Mouse (Mus musculus) E14TG2a.4 (cell line): ENCODE measurements around the gene Dennd2a.

Source experiments
- H3K27me3 ChIP-seq: 2 replicates; pipeline ENCODE4 v1.6.1; 2014; ENCODE audit warnings: low read length, control low read depth; ENCODE audit not compliant: insufficient read depth
- H3K36me3 ChIP-seq: 2 replicates; pipeline ENCODE4 v1.6.1; 2014; ENCODE audit warnings: low read length, control low read depth; ENCODE audit not compliant: insufficient read depth
- H3K4me1 ChIP-seq: replicated peaks from 2 replicates; pipeline ENCODE4 v1.6.1; 2014; ENCODE audit warnings: low read depth, low read length, control low read depth
- H3K4me3 ChIP-seq: replicated peaks from 2 replicates; pipeline ENCODE4 v1.5.1; 2014; ENCODE audit warnings: mild to moderate bottlenecking, low read length
- H3K9me3 ChIP-seq: 2 replicates; pipeline ENCODE4 v1.6.1; 2014; ENCODE audit warnings: low read length, control low read depth
- CTCF ChIP-seq: conservative IDR thresholded peaks from 2 replicates; pipeline ENCODE4 v1.5.1; 2014; ENCODE audit warnings: low read length
- NANOG ChIP-seq: IDR thresholded peaks from 2 replicates; pipeline ENCODE4 v1.6.1; 2014; ENCODE audit warnings: borderline replicate concordance, low read length, mixed read lengths
- POU5F1 ChIP-seq: IDR thresholded peaks from 2 replicates; pipeline ENCODE4 v1.6.1; 2014; ENCODE audit warnings: low read length, borderline replicate concordance

The Dennd2a gene

GRCm38 (mm10) chr6:39515739-39516131, 41.9 kb downstream of the Dennd2a start:
- TF ChIP-seq POU5F1: no peak
- no peak for TF ChIP-seq NANOG
- no peak for TF ChIP-seq CTCF
- Histone ChIP-seq H3K4me3 (no peak overlapping the region), H3K36me3 (peaks cover 47% of the 10 kb centered on the region)

GRCm38 (mm10) chr6:39515040-39515738, 42.5 kb downstream of the Dennd2a start:
- TF ChIP-seq CTCF: no peak
- no peak for TF ChIP-seq POU5F1
- TF ChIP-seq NANOG: no peak
- no peaks in the 10 kb centered on the region for H3K27me3 ChIP-seq
- H3K4me1 ChIP-seq: peaks cover 31% of the 10 kb centered on the region
- H3K36me3 ChIP-seq: peaks cover 41% of the 10 kb centered on the region
- H3K9me3 ChIP-seq: peaks cover 8% of the 10 kb centered on the region
- H3K4me3 ChIP-seq: no peak overlapping the region

More at GRCm38 (mm10) chr6:39515739-39516131, 41.9 kb downstream of the Dennd2a start:
- Histone ChIP-seq H3K27me3 (no peaks in the 10 kb centered on the region), H3K4me1 (peaks cover 28% of the 10 kb centered on the region), H3K9me3 (peaks cover 13% of the 10 kb centered on the region)

DNA sequence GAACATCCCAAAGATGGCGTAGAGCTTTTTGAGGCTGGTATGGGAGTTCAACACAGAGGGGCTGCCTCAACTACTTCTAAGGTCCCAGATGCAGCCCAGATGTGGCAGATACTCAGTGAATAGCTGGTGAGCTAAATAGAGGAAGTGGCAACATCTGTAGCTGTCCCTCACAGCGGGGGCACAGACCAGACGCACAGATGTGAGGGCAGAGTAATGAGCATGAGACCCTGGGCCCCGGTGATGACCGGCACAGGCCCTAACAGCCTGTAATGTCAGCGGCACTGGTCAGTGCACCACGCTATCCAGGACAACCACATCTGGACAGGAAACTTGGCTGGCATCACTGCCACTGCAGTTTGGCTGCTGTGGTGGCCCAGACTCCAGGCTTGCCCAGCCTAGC, 54.2 kb downstream of the Dennd2a start:
- Histone ChIP-seq H3K36me3 (peaks cover 70% of the 10 kb centered on the region), H3K4me3 (no peak overlapping the region), H3K9me3 (no peaks in the 10 kb centered on the region), H3K4me1 (peaks cover 36% of the 10 kb centered on the region), H3K27me3 (no peaks in the 10 kb centered on the region)
- TF ChIP-seq NANOG: no peak
- TF ChIP-seq CTCF: no peak
- TF ChIP-seq POU5F1: no peak

DNA sequence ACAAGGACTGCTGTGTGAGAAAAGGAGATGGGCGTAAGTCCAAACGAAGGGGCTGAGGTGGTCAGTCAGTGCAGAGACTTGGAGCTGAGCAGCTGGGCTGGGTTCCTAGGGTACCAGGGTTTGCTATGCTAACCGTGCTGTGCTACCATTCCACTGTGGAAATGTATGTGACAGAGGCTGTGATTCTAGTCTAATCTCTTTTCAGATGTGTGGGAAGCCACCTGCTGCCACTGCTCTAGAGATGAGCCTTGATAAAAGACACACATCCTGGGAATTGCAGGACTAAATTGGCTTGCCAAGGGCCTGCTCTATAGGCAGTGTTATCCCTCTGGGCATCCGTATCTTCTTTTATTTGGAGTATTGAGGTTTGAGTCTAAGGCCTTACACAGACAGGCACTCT, 60.5 kb downstream of the Dennd2a start:
- no peaks in the 10 kb centered on the region for H3K27me3 ChIP-seq
- H3K9me3 ChIP-seq: no peaks in the 10 kb centered on the region
- H3K36me3 ChIP-seq: peaks cover 70% of the 10 kb centered on the region
- H3K4me1 ChIP-seq: no peaks in the 10 kb centered on the region; the same call in 1 of the 2 replicates
- H3K4me3 ChIP-seq: no peak overlapping the region
- TF ChIP-seq CTCF (no peak), NANOG (no peak), POU5F1 (no peak)

- Histone ChIP-seq H3K36me3 (peaks cover 85% of the 10 kb centered on the region), H3K4me1 (no peaks in the 10 kb centered on the region; the same call in 1 of the 2 replicates), H3K9me3 (no peaks in the 10 kb centered on the region), H3K27me3 (no peaks in the 10 kb centered on the region), H3K4me3 (no peak overlapping the region)
- TF ChIP-seq POU5F1: no peak
Observed at GRCm38 (mm10) chr6:39493129-39493714, 64.4 kb downstream of the Dennd2a start.

DNA sequence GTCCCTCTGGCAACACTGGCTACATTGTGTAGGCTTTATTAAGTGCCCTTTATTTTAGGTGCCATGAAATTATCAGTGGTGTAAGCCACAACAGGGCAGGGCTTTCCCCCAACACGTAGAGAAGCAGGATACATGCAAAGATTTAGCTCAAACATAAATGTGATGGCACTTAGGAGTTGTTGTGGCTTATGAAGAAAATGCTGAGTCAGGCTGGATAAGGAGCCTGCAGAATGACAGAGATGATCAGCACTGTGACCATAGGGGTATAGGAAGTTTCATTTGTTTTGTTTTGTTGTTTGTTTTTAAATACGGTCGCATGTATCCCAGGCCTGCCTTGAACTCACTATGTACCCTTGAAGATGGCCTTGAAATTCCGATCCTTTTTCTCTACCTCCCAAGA, 65.5 kb downstream of the Dennd2a start:
- Histone ChIP-seq H3K27me3 (no peaks in the 10 kb centered on the region), H3K4me1 (no peaks in the 10 kb centered on the region; the same call in 1 of the 2 replicates), H3K4me3 (no peak overlapping the region), H3K9me3 (no peaks in the 10 kb centered on the region), H3K36me3 (peaks cover 88% of the 10 kb centered on the region)
- TF ChIP-seq NANOG (no peak), POU5F1 (no peak), CTCF (no peak)

DNA sequence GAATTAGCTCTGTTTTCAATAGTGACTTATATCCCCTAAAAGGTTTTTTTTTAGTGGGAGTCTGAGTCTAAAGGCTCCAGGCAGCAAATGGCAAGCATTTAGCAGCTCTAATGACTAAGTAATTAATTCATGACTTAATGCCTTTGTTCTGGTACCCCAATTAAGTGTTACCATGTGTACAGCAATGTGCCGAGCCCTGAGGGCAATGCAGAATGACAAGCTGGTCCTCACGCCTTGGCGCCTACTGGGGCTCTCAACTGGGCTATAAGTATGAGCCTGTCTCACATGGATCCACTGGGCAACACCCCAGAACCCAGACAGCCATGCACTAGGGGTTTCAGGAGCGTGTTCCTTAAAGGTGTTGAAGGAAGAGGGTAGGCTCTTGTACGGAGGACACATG, 66.5 kb downstream of the Dennd2a start:
- no peak for TF ChIP-seq CTCF
- no peak for TF ChIP-seq NANOG
- TF ChIP-seq POU5F1: no peak
- Histone ChIP-seq H3K4me3 (no peak overlapping the region), H3K36me3 (peaks cover 88% of the 10 kb centered on the region), H3K27me3 (no peaks in the 10 kb centered on the region), H3K9me3 (no peaks in the 10 kb centered on the region), H3K4me1 (no peaks in the 10 kb centered on the region; the same call in 1 of the 2 replicates)

DNA sequence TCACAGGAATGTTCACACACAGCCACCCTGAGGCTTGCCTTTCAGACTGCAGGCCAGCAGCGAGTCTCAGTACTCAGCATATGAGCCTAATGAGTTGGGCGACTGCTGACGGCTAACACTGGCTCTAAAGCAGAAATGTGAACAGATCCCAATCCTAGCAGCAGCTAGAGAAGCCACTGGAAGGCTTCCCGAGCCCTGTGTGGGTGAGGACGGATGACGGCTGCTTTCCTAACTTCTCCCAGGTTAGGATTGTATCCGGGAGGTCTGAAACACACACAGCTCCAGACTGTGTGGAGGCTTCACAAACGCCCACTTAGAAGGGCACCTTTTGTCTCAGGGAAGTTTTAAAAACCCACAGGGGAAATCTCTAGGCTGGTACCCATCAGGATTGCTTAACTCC, 69.4 kb downstream of the Dennd2a start:
- H3K27me3 ChIP-seq: no peaks in the 10 kb centered on the region
- H3K9me3 ChIP-seq: peaks cover 3% of the 10 kb centered on the region; the same call in 1 of the 2 replicates
- H3K4me1 ChIP-seq: peaks cover 3% of the 10 kb centered on the region; the same call in 1 of the 2 replicates
- peaks cover 85% of the 10 kb centered on the region for H3K36me3 ChIP-seq
- H3K4me3 ChIP-seq: no peak overlapping the region
- TF ChIP-seq CTCF: no peak
- no peak for TF ChIP-seq POU5F1
- no peak for TF ChIP-seq NANOG
